Mouse (Mus musculus) hindlimb bud, embryonic 11.5 days (tissue): ENCODE results near the gene A3galt2.

ENCODE experiments used
- DNase-seq: peaks from one replicate; pipeline ENCODE4 v3.0.0-alpha.2; 2012; ENCODE audit warnings: low read depth, low spot score; ENCODE audit errors: extremely low spot score

A3galt2 gene

GRCm38 (mm10) chr4:128727721-128728430, 27.3 kb upstream of the A3galt2 start:
- DNase-seq: no peak

- no peak for DNase-seq
Measured at GRCm38 (mm10) chr4:128728431-128728851, 26.7 kb upstream of the A3galt2 start.

- DNase-seq: no peak
Measured at GRCm38 (mm10) chr4:128729033-128729708, 26.0 kb upstream of the A3galt2 start.

GRCm38 (mm10) chr4:128729709-128730037, 25.5 kb upstream of the A3galt2 start:
- no peak for DNase-seq

GRCm38 (mm10) chr4:128730271-128730670, 24.9 kb upstream of the A3galt2 start:
- no peak for DNase-seq

- no peak for DNase-seq
Measured at GRCm38 (mm10) chr4:128732794-128733193, 22.4 kb upstream of the A3galt2 start.

GRCm38 (mm10) chr4:128733496-128733895, 21.7 kb upstream of the A3galt2 start:
- no peak for DNase-seq

GRCm38 (mm10) chr4:128734217-128734616, 20.9 kb upstream of the A3galt2 start:
- DNase-seq: no peak

- no peak for DNase-seq
Measured at GRCm38 (mm10) chr4:128734721-128735671, 20.2 kb upstream of the A3galt2 start.

GRCm38 (mm10) chr4:128737137-128737589, 18.0 kb upstream of the A3galt2 start:
- no peak for DNase-seq

GRCm38 (mm10) chr4:128737825-128738610, 17.1 kb upstream of the A3galt2 start:
- DNase-seq: no peak

GRCm38 (mm10) chr4:128740878-128741277, 14.3 kb upstream of the A3galt2 start:
- DNase-seq: no peak

GRCm38 (mm10) chr4:128741906-128742305, 13.3 kb upstream of the A3galt2 start:
- DNase-seq: no peak

GRCm38 (mm10) chr4:128742379-128742970, 12.7 kb upstream of the A3galt2 start:
- DNase-seq: no peak

- no peak for DNase-seq
Measured at GRCm38 (mm10) chr4:128743031-128743626, 12.0 kb upstream of the A3galt2 start.

GRCm38 (mm10) chr4:128745160-128745559, 10.0 kb upstream of the A3galt2 start:
- DNase-seq: no peak

GRCm38 (mm10) chr4:128747614-128748270, 7.4 kb upstream of the A3galt2 start:
- no peak for DNase-seq

- DNase-seq: no peak
Measured at GRCm38 (mm10) chr4:128748309-128748708, 6.9 kb upstream of the A3galt2 start.

GRCm38 (mm10) chr4:128751006-128751405, 4.2 kb upstream of the A3galt2 start:
- no peak for DNase-seq
